14 mouse cellular contexts compared by ENCODE assay signal in the genomic region with DNA sequence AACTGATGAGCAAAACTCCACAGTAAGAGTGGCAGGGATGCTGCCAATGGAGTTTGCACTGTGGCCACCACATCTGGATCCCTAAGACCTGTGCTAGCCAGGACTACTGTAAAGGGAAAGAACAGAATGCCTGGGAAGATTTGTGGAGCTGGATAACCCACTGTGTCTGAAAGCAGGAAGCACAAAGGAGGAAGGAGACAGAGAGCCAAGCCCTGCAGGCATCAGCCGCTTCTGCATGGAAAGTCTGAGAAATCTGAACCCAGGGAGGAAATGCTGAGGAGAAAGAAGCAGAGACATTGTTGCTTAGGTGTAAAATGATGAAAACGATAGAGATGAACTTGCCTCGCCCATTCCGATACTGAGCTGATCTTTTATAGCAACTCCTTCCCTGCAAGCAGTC.
"Had no signal": no experiment of that assay in that cellular context is flagged by ENCODE, and none has a peak within 500 bp of the region (broad histone marks: within the 10 kb centered on the region; RNA-seq: fewer than 3 reads in every experiment).

No protein-coding gene starts in this region.

- H3K4me1 ChIP-seq: limb, embryonic 15.5 days; liver, embryonic 15.5 days; midbrain, embryonic 13.5 days; neural tube, embryonic 15.5 days; stomach, embryonic 15.5 days had no signal

- H3K36me3 ChIP-seq: kidney, embryonic 15.5 days; limb, embryonic 15.5 days; liver, embryonic 15.5 days; midbrain, embryonic 13.5 days; neural tube, embryonic 15.5 days; stomach, embryonic 15.5 days had no signal

- DNase-seq: kidney, adult 11 months; kidney, postnatal 36 days; layer of hippocampus, adult 9-11 months; layer of hippocampus, postnatal 36 days; lung, embryonic 14.5 days; lung, postnatal 10 days; right cerebral cortex, adult 18-20 months; spleen, adult 18-20 months had no signal

- H3K9ac ChIP-seq: kidney, embryonic 15.5 days; limb, embryonic 15.5 days; liver, embryonic 15.5 days; lung, embryonic 14.5 days; midbrain, embryonic 13.5 days; neural tube, embryonic 15.5 days; stomach, embryonic 15.5 days had no signal

- H3K4me3 ChIP-seq: kidney, embryonic 15.5 days; limb, embryonic 15.5 days; liver, embryonic 15.5 days; midbrain, embryonic 13.5 days; neural tube, embryonic 15.5 days; stomach, embryonic 15.5 days had no signal

- ATAC-seq: midbrain, embryonic 13.5 days had no signal

- H3K27me3 ChIP-seq: kidney, embryonic 15.5 days; limb, embryonic 15.5 days; liver, embryonic 15.5 days; midbrain, embryonic 13.5 days; neural tube, embryonic 15.5 days; stomach, embryonic 15.5 days had no signal

- H3K27ac ChIP-seq: kidney, embryonic 15.5 days; limb, embryonic 15.5 days; liver, embryonic 15.5 days; midbrain, embryonic 13.5 days; neural tube, embryonic 15.5 days; stomach, embryonic 15.5 days had no signal
